Mouse (Mus musculus) midbrain, embryonic 12.5 days (tissue): ENCODE results near the gene Arhgap23. TPM values are rescaled to one million over a fixed set of nuclear protein-coding genes. Genes with fewer than 3 reads are reported as not detected.

Experiments
- ATAC-seq: fragments of 200-750 bp; cut with Nextera tagmentation; 2 replicates; pipeline ENCODE4 v1.8.0; 2017; ENCODE audit warnings: low read depth, moderate TSS enrichment, moderate library complexity; ENCODE audit not compliant: low FRiP score
- H3K27ac ChIP-seq: fragments of 300-500 bp; sonication (generic); replicated peaks from 2 replicates; pipeline ENCODE4 v1.5.1; 2016; ENCODE audit warnings: mild to moderate bottlenecking
- H3K27me3 ChIP-seq: fragments of 300-500 bp; sonication (generic); 2 replicates; pipeline ENCODE4 v1.6.1; 2016; ENCODE audit warnings: mild to moderate bottlenecking
- H3K36me3 ChIP-seq: fragments of 300-500 bp; sonication (generic); 2 replicates; pipeline ENCODE4 v1.6.1; 2016
- H3K4me1 ChIP-seq: fragments of 300-500 bp; sonication (generic); 2 replicates; pipeline ENCODE4 v1.6.1; 2016
- H3K4me2 ChIP-seq: fragments of 300-500 bp; sonication (generic); replicated peaks from 2 replicates; pipeline ENCODE4 v1.6.1; 2016; ENCODE audit warnings: mild to moderate bottlenecking, moderate library complexity
- H3K4me3 ChIP-seq: fragments of 300-500 bp; sonication (generic); 2 replicates; pipeline ENCODE4 v1.5.1; 2016; ENCODE audit warnings: mild to moderate bottlenecking
- H3K9ac ChIP-seq: fragments of 300-500 bp; sonication (generic); replicated peaks from 2 replicates; pipeline ENCODE4 v1.6.1; 2016; ENCODE audit warnings: mild to moderate bottlenecking, moderate library complexity
- H3K9me3 ChIP-seq: fragments of 300-500 bp; sonication (generic); 2 replicates; pipeline ENCODE4 v1.6.1; 2016; ENCODE audit warnings: mild to moderate bottlenecking
- WGBS: fragments of 180-500 bp; shearing (Covaris S2); methylation state at CpG from one replicate; pipeline ENCODE4 v1.1.7; 2016; 5-methylcytosine and 5-hydroxymethylcytosine counted together
- polyA plus RNA-seq: library from polyadenylated mRNA; unstranded; fragments of >200 nt; fragmentation: Nextera tagmentation; extraction: Ambion mirVana; gene quantifications from 2 replicates; pipeline ENCODE4 v1.2.1, GENCODE M21; 2016

The Arhgap23 gene
- polyA plus RNA-seq, 1 experiment from 2014 or later = 6.3 TPM

GRCm38 (mm10) chr11:97427794-97428725 lies 12.7 kb downstream of the Arhgap23 start:
- no peaks in the 10 kb centered on the region for H3K36me3 ChIP-seq
- H3K4me2 ChIP-seq = peak overlapping the region; percentile 69
- H3K27me3 ChIP-seq = peaks cover 16% of the 10 kb centered on the region; the same call in 1 of the 2 replicates
- H3K9ac ChIP-seq = peak overlapping the region; percentile 49
- ATAC-seq = peak; percentile 86
- H3K9me3 ChIP-seq = no peaks in the 10 kb centered on the region
- H3K27ac ChIP-seq = peak overlapping the region; percentile 46; the same call in 1 of the 2 replicates
- WGBS = 1% methylated on average over 32 of the region's 32 CpGs
- peak overlapping the region; percentile 42 for H3K4me3 ChIP-seq
- peaks cover 13% of the 10 kb centered on the region for H3K4me1 ChIP-seq

GRCm38 (mm10) chr11:97428726-97429077 lies 13.4 kb downstream of the Arhgap23 start:
- H3K27ac ChIP-seq = peak overlapping the region; percentile 46; the same call in 1 of the 2 replicates
- peak overlapping the region; percentile 42 for H3K4me3 ChIP-seq
- ATAC-seq = no peak
- H3K9ac ChIP-seq = peak overlapping the region; percentile 49
- peak overlapping the region; percentile 69 for H3K4me2 ChIP-seq
- peaks cover 16% of the 10 kb centered on the region; the same call in 1 of the 2 replicates for H3K27me3 ChIP-seq
- H3K36me3 ChIP-seq = no peaks in the 10 kb centered on the region
- no peaks in the 10 kb centered on the region for H3K9me3 ChIP-seq
- H3K4me1 ChIP-seq = peaks cover 13% of the 10 kb centered on the region
- 53% methylated on average over 4 of the region's 4 CpGs for WGBS

DNA sequence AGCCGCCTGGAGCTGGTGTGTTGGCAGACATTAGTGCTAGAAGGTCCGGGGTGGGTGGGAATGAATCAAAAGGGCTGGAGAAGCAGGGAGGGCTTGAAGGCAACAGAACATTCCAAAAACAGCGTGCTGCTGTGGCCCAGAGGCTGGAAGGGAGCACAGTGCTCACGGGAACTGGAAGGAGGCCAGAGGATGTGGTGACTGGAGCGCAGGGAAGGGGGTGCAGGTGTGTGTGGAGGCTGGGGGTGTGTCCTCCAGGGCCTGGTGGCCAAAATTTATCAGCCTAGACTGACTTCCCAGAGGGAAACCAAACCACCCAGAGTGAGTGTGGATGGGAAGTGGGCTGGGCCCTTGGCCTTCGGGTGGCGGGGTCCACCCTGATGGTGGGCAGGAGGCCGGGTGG lies 14.3 kb downstream of the Arhgap23 start:
- no peak for ATAC-seq
- H3K36me3 ChIP-seq = no peaks in the 10 kb centered on the region
- no peak overlapping the region for H3K4me2 ChIP-seq
- H3K4me1 ChIP-seq = peaks cover 15% of the 10 kb centered on the region
- peaks cover 16% of the 10 kb centered on the region; the same call in 1 of the 2 replicates for H3K27me3 ChIP-seq
- H3K4me3 ChIP-seq = no peak overlapping the region
- no peak overlapping the region for H3K27ac ChIP-seq
- WGBS = 84% methylated on average over 8 of the region's 8 CpGs
- no peak overlapping the region for H3K9ac ChIP-seq
- H3K9me3 ChIP-seq = no peaks in the 10 kb centered on the region

- H3K9ac ChIP-seq = no peak overlapping the region
- no peak for ATAC-seq
- WGBS = 7% methylated on average over 3 of the region's 3 CpGs
- no peaks in the 10 kb centered on the region for H3K9me3 ChIP-seq
- H3K4me3 ChIP-seq = no peak overlapping the region
- peaks cover 27% of the 10 kb centered on the region for H3K4me1 ChIP-seq
- H3K4me2 ChIP-seq = no peak overlapping the region
- no peak overlapping the region for H3K27ac ChIP-seq
- no peaks in the 10 kb centered on the region for H3K36me3 ChIP-seq
- peaks cover 25% of the 10 kb centered on the region; the same call in 1 of the 2 replicates for H3K27me3 ChIP-seq
Measured at GRCm38 (mm10) chr11:97432015-97432414, 16.7 kb downstream of the Arhgap23 start.

DNA sequence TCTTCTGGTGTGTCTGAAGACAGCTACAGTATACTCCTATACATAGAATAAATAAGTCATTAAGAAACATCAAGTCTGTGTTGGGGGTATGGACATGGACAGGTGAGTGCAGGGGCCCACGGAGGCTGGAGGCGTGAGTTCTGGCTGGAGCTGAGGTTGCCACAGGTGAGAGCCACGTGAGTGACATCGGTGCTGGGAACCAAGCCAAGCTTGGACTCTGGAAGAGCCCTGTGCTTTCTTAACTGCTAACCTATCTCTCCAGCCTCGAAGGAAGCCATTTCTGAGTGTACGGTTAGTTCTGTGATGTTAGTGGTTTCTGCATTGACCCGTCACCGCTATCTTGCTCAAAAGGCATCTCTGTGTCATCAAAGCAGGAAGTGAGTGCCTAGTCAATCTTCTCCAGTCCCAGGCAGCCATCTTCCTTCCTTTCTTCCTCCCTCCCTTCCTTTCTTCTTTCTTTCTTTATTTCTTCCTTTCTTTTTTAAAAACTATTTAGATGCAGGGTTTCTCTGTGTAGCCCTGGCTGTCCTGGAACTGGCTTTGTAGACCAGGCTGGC lies 17.7 kb downstream of the Arhgap23 start:
- Histone ChIP-seq H3K9ac (no peak overlapping the region), H3K4me3 (no peak overlapping the region), H3K4me2 (no peak overlapping the region), H3K4me1 (peaks cover 27% of the 10 kb centered on the region), H3K27me3 (peaks cover 24% of the 10 kb centered on the region), H3K27ac (no peak overlapping the region), H3K9me3 (no peaks in the 10 kb centered on the region), H3K36me3 (no peaks in the 10 kb centered on the region)
- ATAC-seq = no peak
- 92% methylated on average over 8 of the region's 8 CpGs for WGBS

GRCm38 (mm10) chr11:97434121-97434520 lies 18.8 kb downstream of the Arhgap23 start:
- H3K9ac ChIP-seq = no peak overlapping the region
- no peak overlapping the region for H3K4me2 ChIP-seq
- H3K27ac ChIP-seq = no peak overlapping the region; the same call in 1 of the 2 replicates
- H3K4me1 ChIP-seq = peaks cover 20% of the 10 kb centered on the region
- 68% methylated on average over 8 of the region's 8 CpGs for WGBS
- H3K4me3 ChIP-seq = no peak overlapping the region
- no peaks in the 10 kb centered on the region for H3K9me3 ChIP-seq
- H3K36me3 ChIP-seq = no peaks in the 10 kb centered on the region
- no peak for ATAC-seq
- peaks cover 34% of the 10 kb centered on the region for H3K27me3 ChIP-seq

GRCm38 (mm10) chr11:97434704-97435454 lies 19.5 kb downstream of the Arhgap23 start:
- Histone ChIP-seq H3K27me3 (peaks cover 39% of the 10 kb centered on the region), H3K36me3 (no peaks in the 10 kb centered on the region), H3K4me1 (peaks cover 24% of the 10 kb centered on the region), H3K4me2 (peak overlapping the region; percentile 56), H3K27ac (peak overlapping the region; percentile 61), H3K9me3 (no peaks in the 10 kb centered on the region), H3K9ac (peak overlapping the region; percentile 37; the same call in 1 of the 2 replicates), H3K4me3 (peak overlapping the region; percentile 40)
- WGBS = 3% methylated on average over 15 of the region's 15 CpGs
- ATAC-seq = peak; percentile 69

- ATAC-seq = no peak
- 68% methylated on average over 13 of the region's 13 CpGs for WGBS
Measured at GRCm38 (mm10) chr11:97435808-97436491, 20.6 kb downstream of the Arhgap23 start.

DNA sequence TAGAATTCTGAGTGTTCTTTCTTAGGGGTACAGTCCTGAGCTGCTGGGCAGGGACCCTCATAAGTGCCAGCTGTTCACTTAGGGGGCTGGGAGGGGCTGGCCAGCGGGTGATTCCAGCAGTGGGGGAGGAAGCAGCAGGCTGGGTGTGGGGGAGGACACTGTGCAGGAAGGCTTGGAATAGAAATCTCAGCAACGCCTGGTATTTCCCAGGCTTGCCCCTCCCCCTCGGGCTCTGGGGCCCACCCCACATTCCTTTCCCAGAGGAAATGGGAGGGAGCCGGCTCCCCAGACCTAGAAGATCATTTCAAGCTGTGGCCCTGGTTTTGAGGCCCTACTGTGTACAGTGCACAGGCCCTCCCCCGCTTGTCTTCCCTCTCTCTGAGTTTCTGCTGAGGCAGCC lies 22.4 kb downstream of the Arhgap23 start:
- Histone ChIP-seq H3K27ac (no peak overlapping the region), H3K27me3 (peaks cover 64% of the 10 kb centered on the region)

More at GRCm38 (mm10) chr11:97435808-97436491, 20.6 kb downstream of the Arhgap23 start:
- H3K4me2 ChIP-seq = no peak overlapping the region
- H3K27me3 ChIP-seq = peaks cover 46% of the 10 kb centered on the region
- peaks cover 31% of the 10 kb centered on the region for H3K4me1 ChIP-seq
- no peaks in the 10 kb centered on the region for H3K36me3 ChIP-seq
- H3K9me3 ChIP-seq = no peaks in the 10 kb centered on the region
- 0 out of 2 replicates have a peak overlapping the region, but pooled peaks have one; percentile 7 for H3K27ac ChIP-seq
- no peak overlapping the region for H3K9ac ChIP-seq
- H3K4me3 ChIP-seq = no peak overlapping the region

GRCm38 (mm10) chr11:97438868-97439267 lies 23.5 kb downstream of the Arhgap23 start:
- no peak overlapping the region for H3K4me3 ChIP-seq
- peaks cover 40% of the 10 kb centered on the region for H3K4me1 ChIP-seq
- no peak for ATAC-seq
- H3K4me2 ChIP-seq = no peak overlapping the region
- 61% methylated on average over 9 of the region's 9 CpGs for WGBS
- H3K27me3 ChIP-seq = peaks cover 72% of the 10 kb centered on the region
- no peak overlapping the region for H3K9ac ChIP-seq
- H3K9me3 ChIP-seq = no peaks in the 10 kb centered on the region
- H3K27ac ChIP-seq = no peak overlapping the region
- H3K36me3 ChIP-seq = no peaks in the 10 kb centered on the region

More for the DNA sequence above, 22.4 kb downstream of the Arhgap23 start:
- no peak overlapping the region for H3K4me3 ChIP-seq
- WGBS = 7% methylated on average over 5 of the region's 5 CpGs
- peaks cover 40% of the 10 kb centered on the region for H3K4me1 ChIP-seq
- no peaks in the 10 kb centered on the region for H3K9me3 ChIP-seq
- no peaks in the 10 kb centered on the region for H3K36me3 ChIP-seq
- ATAC-seq = no peak
- H3K9ac ChIP-seq = no peak overlapping the region
- no peak overlapping the region for H3K4me2 ChIP-seq

- Histone ChIP-seq H3K4me1 (peaks cover 35% of the 10 kb centered on the region), H3K9ac (peak overlapping the region; percentile 50), H3K4me3 (peak overlapping the region; percentile 45), H3K9me3 (no peaks in the 10 kb centered on the region), H3K27ac (0 out of 2 replicates have a peak overlapping the region, but pooled peaks have one; percentile 12), H3K4me2 (peak overlapping the region; percentile 55), H3K27me3 (peaks cover 77% of the 10 kb centered on the region), H3K36me3 (no peaks in the 10 kb centered on the region)
- WGBS = 3% methylated on average over 33 of the region's 37 CpGs
- ATAC-seq = no peak
Measured at GRCm38 (mm10) chr11:97439935-97440334, 24.6 kb downstream of the Arhgap23 start.
